Mouse (Mus musculus) layer of hippocampus, adult 2 months (tissue): ENCODE data around the gene 1190005I06Rik. TPM values are rescaled to one million over a fixed set of nuclear protein-coding genes. Genes with fewer than 3 reads are reported as not detected.

ENCODE experiments used
- DNase-seq, 2 experiments: peaks; one replicate each; pipeline ENCODE4 v3.0.0; 2022; ENCODE audit warnings: low spot score in 2 of 2
- H3K27ac ChIP-seq: fragments of 200-600 bp; 2 replicates; pipeline ENCODE4 v1.8.1; 2022
- H3K4me3 ChIP-seq: fragments of 200-600 bp; 2 replicates; pipeline ENCODE4 v1.8.1; 2022; ENCODE audit warnings: mild to moderate bottlenecking
- CTCF ChIP-seq: fragments of 200-600 bp; conservative IDR thresholded peaks from 2 replicates; pipeline ENCODE4 v1.8.1; 2022; ENCODE audit warnings: antibody characterized with exemption, mild to moderate bottlenecking, moderate library complexity
- total RNA-seq, 2 experiments: library from RNA; stranded (reverse); gene quantifications; 2 replicates each; pipeline ENCODE4 v1.2.3; 2021

Gene 1190005I06Rik
- total RNA-seq, 2 experiments from 2014 or later: 14.0 to 15.6 TPM

DNA sequence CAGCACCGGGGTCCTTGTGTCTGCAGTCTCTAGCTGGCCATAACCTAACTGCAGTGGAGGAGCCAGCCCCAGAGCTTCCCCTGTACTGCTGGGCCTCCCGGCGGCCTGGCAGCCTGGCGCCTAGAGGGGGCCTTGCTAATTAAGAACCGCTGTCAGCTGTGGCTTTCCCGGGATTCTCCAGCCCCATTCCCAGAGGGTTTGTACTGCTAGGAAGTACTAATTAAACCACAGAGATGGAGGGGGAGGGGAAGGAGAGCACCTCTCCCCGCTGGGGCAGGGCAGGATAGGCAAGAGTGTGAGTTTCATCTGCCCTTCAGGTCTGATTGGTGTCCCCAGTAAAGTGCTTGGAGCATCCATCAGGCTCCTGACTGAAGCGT lies 84.1 kb downstream of the 1190005I06Rik start:
- peak overlapping the region; percentile 0; the same call in 1 of the 2 replicates for H3K4me3 ChIP-seq
- no peak for DNase-seq
- no peak for TF ChIP-seq CTCF
- H3K27ac ChIP-seq: peak overlapping the region; percentile 97

DNA sequence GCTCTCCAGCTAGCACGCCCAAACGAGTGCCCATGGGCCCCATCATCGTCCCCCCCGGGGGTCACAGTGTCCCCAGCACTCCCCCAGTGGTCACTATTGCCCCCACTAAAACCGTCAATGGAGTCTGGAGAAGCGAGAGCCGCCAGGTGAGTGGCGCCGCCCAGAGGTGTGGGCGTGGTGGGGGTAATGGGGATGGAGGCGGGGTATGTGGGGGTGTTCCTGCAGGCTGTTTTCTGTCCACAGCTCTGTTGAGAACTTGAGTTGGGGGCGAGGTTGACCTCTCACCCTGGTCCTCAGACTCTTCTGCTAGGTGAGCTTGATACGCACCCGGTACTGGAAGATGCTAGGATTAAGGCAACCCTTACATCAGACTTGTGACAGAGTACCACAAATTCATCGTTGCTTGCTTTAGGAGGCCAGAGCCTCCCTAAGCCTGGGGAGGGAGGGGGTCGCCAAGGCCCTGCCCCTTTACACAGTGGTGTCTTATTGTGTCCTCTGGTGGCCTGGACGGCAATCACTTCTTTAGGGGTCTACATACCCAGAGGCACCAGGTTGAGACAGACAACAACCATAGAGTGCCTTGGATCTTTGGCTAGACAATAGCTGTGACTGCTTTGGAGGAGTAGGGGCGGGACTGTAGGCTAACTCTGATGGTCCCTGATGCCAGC lies 84.6 kb downstream of the 1190005I06Rik start:
- DNase-seq: no peak
- H3K27ac ChIP-seq: peak overlapping the region; percentile 97
- no peak overlapping the region for H3K4me3 ChIP-seq
- TF ChIP-seq CTCF: no peak

DNA sequence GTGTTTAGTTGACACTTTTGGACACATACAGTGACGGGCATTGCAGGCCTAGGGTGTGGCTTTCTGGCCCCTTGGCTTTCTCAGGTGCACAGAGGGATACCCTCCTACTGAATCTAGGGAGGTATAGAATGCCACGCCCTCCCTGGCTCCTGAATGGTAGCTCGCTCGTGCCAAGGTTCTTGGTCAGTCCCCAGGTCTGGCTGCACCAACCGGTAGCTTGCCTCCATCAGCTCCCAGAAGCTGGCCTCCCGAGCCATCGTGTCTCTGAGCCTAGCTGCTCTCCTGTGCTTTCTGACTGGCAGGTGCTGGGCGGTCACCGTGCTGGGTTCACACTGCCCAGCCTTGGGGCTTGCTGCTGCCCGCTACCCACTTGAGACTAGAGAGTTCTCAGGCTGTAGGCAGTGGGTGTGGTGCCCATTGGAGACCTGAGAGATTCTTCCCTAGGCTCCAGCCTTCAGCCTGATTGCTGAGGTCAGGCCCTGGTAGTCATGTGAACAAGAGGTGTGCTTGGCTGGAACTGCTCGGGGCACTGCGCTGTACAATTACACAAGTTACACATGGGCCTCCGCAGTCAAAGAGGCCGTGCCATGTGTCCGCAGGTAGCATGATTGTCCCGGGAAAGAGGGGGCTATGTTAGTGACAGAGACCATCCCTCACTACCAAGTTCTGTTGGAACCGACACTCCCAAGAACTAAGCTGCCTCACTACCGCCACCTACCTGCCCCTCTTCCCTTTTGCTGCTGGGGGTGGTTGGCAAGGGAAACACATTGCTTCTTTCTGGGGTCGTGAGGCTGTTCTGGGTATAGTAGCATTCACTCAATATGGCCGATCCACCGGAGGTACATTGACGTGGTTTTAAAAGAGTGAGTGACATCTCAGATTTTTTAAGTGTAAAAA lies 85.6 kb downstream of the 1190005I06Rik start:
- Histone ChIP-seq H3K4me3 (no peak overlapping the region), H3K27ac (peak overlapping the region; percentile 97)
- DNase-seq: peak in 1 of 2 experiments; percentile 70
- TF ChIP-seq CTCF: peak; percentile 80

DNA sequence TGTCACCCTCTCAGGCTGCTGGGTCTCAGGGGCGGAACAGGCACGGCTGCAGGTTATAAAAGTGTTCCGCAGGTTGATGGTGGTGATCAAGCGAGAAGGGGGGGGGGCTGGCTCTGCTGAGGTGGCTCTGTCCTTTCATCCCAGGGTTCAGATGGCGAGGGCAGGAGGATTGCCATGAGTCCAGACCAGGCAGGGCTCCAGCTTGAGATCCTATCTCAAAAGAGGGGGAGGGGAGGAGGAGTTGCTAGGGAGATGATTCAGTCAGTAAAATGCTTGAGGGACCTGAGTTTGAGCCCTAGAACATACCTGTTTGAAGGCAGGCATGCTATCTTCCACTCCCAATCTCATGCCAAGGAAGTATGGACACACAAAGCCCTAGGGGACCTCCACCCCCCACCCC lies 86.9 kb downstream of the 1190005I06Rik start:
- H3K4me3 ChIP-seq: no peak overlapping the region
- no peak for DNase-seq
- TF ChIP-seq CTCF: no peak
- H3K27ac ChIP-seq: peak overlapping the region; percentile 97

DNA sequence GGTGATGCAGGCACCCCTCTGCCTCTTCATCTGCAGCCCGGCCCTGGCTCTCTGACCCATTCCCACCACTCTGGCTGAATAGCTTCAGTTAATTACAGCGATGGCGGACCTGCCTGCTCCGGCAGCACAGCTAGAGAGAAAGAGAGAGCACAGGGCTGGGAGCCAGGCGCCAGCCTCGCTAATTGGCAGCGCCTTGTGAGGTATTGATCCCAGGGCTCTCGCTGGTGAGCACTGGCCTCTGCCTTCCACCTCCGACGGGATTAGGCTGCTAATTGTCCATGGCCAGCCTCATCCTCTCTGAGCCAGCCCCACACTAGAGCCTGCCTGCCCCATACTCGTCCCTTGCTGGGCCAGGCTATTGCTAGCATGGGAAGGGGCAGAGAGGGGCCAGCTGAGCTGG lies 87.8 kb downstream of the 1190005I06Rik start:
- peak overlapping the region; percentile 97 for H3K27ac ChIP-seq
- no peak overlapping the region for H3K4me3 ChIP-seq

More for the DNA sequence above, 87.8 kb downstream of the 1190005I06Rik start:
- peak in 1 of 2 experiments; percentile 64 for DNase-seq
- TF ChIP-seq CTCF: no peak

Other genes starting within 250 kb of the 1190005I06Rik start
- gene Gins2, start 58.3 kb downstream of the 1190005I06Rik start, total RNA-seq: 1 to 10 TPM; 5.2 to 6.2 TPM
- under 1 TPM in 1 of 2 experiments, not detected in 1; 0.69 TPM for gene Gm27021, start 20.4 kb upstream of the 1190005I06Rik start, total RNA-seq
- gene Cox4i1, start 20.6 kb upstream of the 1190005I06Rik start, total RNA-seq: 1,000 to 10,000 TPM in 1 of 2 experiments, 100 to 1,000 TPM in 1; 991 to 1,040 TPM
- 10 to 100 TPM; 74.1 to 85.4 TPM for gene Emc8, start 20.9 kb upstream of the 1190005I06Rik start, total RNA-seq
- 1 to 10 TPM; 4.7 to 5.2 TPM for gene Irf8, start 88.7 kb upstream of the 1190005I06Rik start, total RNA-seq